Mouse (Mus musculus) limb, embryonic 10.5 days (tissue): Measurements from ENCODE around the gene Sltm. TPM values are rescaled to one million over a fixed set of nuclear protein-coding genes. Genes with fewer than 3 reads are reported as not detected.

Experiments used
- DNase-seq: peaks from one replicate; pipeline ENCODE4 v3.0.0-alpha.2; 2017; ENCODE audit warnings: low spot score
- H3K27ac ChIP-seq: fragments of 300-500 bp; sonication (generic); 2 replicates; pipeline ENCODE4 v1.5.1; 2016; ENCODE audit warnings: mild to moderate bottlenecking
- H3K27me3 ChIP-seq: fragments of 300-500 bp; sonication (generic); 2 replicates; pipeline ENCODE4 v1.6.1; 2016; ENCODE audit warnings: low read depth, mild to moderate bottlenecking; ENCODE audit not compliant: poor library complexity, severe bottlenecking
- H3K36me3 ChIP-seq: fragments of 300-500 bp; sonication (generic); 2 replicates; pipeline ENCODE4 v1.6.1; 2016; ENCODE audit warnings: mild to moderate bottlenecking, moderate library complexity
- H3K4me1 ChIP-seq: fragments of 300-500 bp; sonication (generic); 2 replicates; pipeline ENCODE4 v1.6.1; 2016
- H3K4me3 ChIP-seq: fragments of 300-500 bp; sonication (generic); 2 replicates; pipeline ENCODE4 v1.5.1; 2016; ENCODE audit warnings: mild to moderate bottlenecking, moderate library complexity
- H3K9me3 ChIP-seq: fragments of 300-500 bp; sonication (generic); replicated peaks from 2 replicates; pipeline ENCODE4 v1.6.1; 2016; ENCODE audit warnings: mild to moderate bottlenecking
- WGBS: fragments of 180-500 bp; shearing (Covaris S2); methylation state at CpG from one replicate; pipeline ENCODE4 v1.1.7; 2016; 5-methylcytosine and 5-hydroxymethylcytosine counted together
- polyA plus RNA-seq: library from polyadenylated mRNA; unstranded; fragments of >200 nt; fragmentation: Nextera tagmentation; extraction: Ambion mirVana; gene quantifications from 2 replicates; pipeline ENCODE4 v1.2.1, GENCODE M21; 2016

Sltm gene
- 55.1 and 61.0 TPM in 2 replicates for polyA plus RNA-seq

GRCm38 (mm10) chr9:70542305-70543041, at the start of gene Sltm:
Sltm (plus strand) TSS chr9:70542754.
- H3K36me3 ChIP-seq = peaks cover 8% of the 10 kb centered on the region
- H3K27ac ChIP-seq = peak within 1 kb of the TSS; percentile 99
- peak within 1 kb of the TSS; percentile 95 for H3K4me3 ChIP-seq
- under 1% methylated on average over 75 of the region's 75 CpGs for WGBS
- no peaks in the 10 kb centered on the region for H3K9me3 ChIP-seq
- DNase-seq = peak; percentile 100
- peaks cover 24% of the 10 kb centered on the region for H3K4me1 ChIP-seq
- H3K27me3 ChIP-seq = no peaks in the 10 kb centered on the region

- Histone ChIP-seq H3K4me1 (no peaks in the 10 kb centered on the region), H3K9me3 (no peaks in the 10 kb centered on the region), H3K27ac (no peak overlapping the region), H3K27me3 (no peaks in the 10 kb centered on the region), H3K36me3 (peaks cover 72% of the 10 kb centered on the region), H3K4me3 (no peak overlapping the region)
- WGBS = 97% methylated on average over 2 of the region's 2 CpGs
- no peak for DNase-seq
Observed at GRCm38 (mm10) chr9:70493038-70493437, 49.5 kb upstream of the Sltm start.

DNA sequence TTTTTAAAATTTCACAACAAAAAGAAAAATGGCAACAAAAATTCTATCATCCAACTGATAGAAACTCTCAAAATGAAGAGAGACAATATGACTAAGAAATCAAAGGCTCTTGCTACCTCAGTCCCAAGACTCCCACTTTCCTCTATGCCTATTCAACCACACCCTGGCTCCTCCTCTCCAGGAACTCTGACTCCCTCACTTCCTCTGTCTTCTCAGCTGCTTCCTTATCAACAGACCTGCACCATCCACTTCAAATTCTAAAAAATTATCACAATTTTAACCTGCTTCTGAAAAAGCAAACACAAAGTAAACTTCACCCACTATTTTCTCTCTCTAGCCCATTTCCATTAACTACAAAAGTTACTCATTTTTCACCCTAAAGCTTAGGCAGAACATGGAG, 45.6 kb upstream of the Sltm start:
- Histone ChIP-seq H3K36me3 (peaks cover 69% of the 10 kb centered on the region), H3K27me3 (no peaks in the 10 kb centered on the region)
- DNase-seq = no peak

DNA sequence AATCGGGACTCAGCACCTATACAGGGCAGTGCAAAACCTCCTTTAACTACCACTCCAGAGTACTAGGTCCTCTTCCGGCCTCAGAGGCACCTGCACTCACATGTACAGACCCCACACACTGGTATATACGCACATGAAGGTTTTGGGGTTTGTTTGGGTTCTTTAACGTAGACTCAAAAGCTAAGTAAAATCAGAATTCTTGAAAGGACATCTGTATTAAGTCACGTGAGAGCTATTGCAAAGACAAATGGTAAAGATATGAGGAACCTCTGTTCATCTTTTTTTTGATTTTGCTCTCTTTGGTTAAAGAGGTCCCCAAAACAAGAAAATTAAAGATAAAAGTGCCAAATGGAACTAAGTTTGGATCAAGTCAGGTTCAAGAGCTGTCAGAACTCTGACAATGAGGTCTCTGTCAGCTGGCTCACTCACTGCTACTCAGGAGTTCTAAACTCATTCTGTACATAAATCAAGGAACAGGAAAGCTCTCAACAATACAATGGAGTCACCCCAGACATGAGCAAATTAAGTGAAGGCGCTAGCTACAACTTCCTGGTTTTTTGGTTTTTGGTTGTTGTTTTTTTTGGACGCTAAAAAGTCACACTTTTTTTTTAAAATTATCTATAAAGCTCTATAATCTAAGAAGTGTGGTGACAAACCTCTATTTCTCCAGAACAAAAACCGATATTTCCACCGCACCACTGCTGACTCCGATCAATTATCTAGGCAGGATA, 40.1 kb upstream of the Sltm start:
- peak overlapping the region; percentile 99 for H3K4me3 ChIP-seq
- no peaks in the 10 kb centered on the region for H3K9me3 ChIP-seq
- H3K27me3 ChIP-seq = no peaks in the 10 kb centered on the region
- peaks cover 37% of the 10 kb centered on the region for H3K36me3 ChIP-seq
- DNase-seq = no peak
- peaks cover 9% of the 10 kb centered on the region for H3K4me1 ChIP-seq
- H3K27ac ChIP-seq = peak overlapping the region; percentile 100
- WGBS = 48% methylated on average over 10 of the region's 10 CpGs

More for the DNA sequence above, 45.6 kb upstream of the Sltm start:
- H3K4me1 ChIP-seq = peaks cover under 1% of the 10 kb centered on the region; the same call in 1 of the 2 replicates
- no peak overlapping the region for H3K4me3 ChIP-seq
- no peaks in the 10 kb centered on the region for H3K9me3 ChIP-seq
- no peak overlapping the region for H3K27ac ChIP-seq

DNA sequence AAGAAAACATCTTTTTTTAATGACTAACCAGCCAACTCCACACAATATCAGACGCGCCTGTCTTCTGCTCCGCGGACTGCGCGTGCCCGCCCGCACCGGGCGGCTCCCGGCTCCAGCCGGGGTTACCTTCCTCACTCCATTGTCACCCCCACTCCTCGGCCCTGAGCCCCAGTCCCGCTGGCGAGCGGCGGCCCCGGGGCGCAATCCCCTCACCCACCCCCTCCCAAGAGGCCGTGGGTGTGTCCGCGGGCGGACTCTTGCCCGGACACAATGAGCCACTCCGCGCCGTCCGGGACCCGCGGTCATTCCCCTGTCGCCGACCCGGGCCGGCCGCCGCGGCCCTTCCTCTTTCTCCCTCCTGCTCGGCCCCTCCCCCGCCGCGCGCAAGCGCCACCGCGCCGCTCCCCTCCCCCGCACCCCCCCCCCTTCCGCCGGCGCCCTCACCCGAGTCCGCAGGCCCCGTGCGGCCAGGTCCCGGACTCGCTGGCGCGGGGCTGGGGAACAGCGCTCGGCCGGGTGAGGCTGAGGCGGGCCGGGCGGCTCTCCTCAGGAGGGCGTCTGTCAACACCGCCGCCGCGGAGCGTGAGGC, 39.4 kb upstream of the Sltm start:
- Histone ChIP-seq H3K4me1 (peaks cover 9% of the 10 kb centered on the region), H3K4me3 (peak overlapping the region; percentile 99), H3K27me3 (no peaks in the 10 kb centered on the region), H3K36me3 (peaks cover 30% of the 10 kb centered on the region), H3K9me3 (no peaks in the 10 kb centered on the region), H3K27ac (peak overlapping the region; percentile 100)
- under 1% methylated on average over 54 of the region's 70 CpGs for whole genome bisulfite sequencing
- peak; percentile 80 for DNase-seq

DNA sequence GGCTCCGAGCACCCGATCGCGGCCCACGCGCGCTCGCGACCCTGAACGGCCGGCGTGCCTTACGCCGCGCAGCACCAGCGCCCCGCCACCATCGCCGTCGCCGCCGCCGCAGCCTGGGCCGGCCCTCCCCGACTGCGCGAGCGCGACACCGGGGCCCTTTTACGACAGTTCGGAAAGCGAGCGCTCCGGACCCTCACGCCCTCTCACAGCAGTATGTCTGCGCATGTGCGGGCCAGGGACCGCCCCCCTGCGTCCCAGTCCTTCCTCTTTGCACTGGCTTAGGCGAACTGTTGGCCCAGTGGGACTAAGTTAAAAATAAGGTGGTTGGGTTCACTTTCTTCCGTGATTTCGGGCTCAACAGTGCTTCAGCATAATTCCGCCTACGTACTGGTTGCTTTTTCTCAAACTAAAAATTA, 38.9 kb upstream of the Sltm start, which contains the start of gene Rnf111:
TSS of gene Rnf111 (minus strand) at position 100 of the 416 bp plus-strand sequence.
- Histone ChIP-seq H3K36me3 (peaks cover 25% of the 10 kb centered on the region), H3K27ac (peak within 1 kb of the TSS; percentile 100), H3K9me3 (no peaks in the 10 kb centered on the region), H3K27me3 (no peaks in the 10 kb centered on the region), H3K4me3 (peak within 1 kb of the TSS; percentile 99), H3K4me1 (peaks cover 9% of the 10 kb centered on the region)
- WGBS = under 1% methylated on average over 45 of the region's 45 CpGs
- peak; percentile 98 for DNase-seq

- H3K27ac ChIP-seq = no peak overlapping the region
- no peaks in the 10 kb centered on the region for H3K27me3 ChIP-seq
- H3K4me1 ChIP-seq = peaks cover 9% of the 10 kb centered on the region
- no peak for DNase-seq
- 68% methylated on average over 2 of the region's 2 CpGs for WGBS
- H3K36me3 ChIP-seq = peaks cover 4% of the 10 kb centered on the region
- H3K9me3 ChIP-seq = no peaks in the 10 kb centered on the region
- H3K4me3 ChIP-seq = no peak overlapping the region
Observed at GRCm38 (mm10) chr9:70506186-70506585, 36.4 kb upstream of the Sltm start.

DNA sequence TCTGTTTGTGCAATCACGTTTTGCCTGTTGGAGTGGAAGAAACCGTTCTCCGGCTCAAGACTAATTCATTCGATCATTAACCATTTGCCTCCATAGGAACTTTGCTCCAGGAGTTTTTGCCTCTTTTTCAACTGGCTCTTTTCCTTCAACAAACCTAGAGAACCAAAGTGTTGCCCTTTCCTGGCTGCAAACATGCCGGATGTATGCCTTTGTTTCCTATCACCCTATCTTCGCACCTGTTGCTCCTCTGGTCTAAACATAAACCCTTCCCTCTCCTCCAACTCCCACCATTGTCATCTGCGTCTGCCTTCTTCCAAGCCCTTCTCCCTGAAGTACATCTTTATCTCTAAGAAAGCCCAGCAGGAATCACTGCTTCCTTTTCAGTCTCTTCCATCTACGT, 35.8 kb upstream of the Sltm start:
- Histone ChIP-seq H3K4me3 (no peak overlapping the region), H3K27ac (no peak overlapping the region), H3K4me1 (peaks cover 9% of the 10 kb centered on the region), H3K9me3 (no peaks in the 10 kb centered on the region), H3K27me3 (no peaks in the 10 kb centered on the region), H3K36me3 (peaks cover 2% of the 10 kb centered on the region; the same call in 1 of the 2 replicates)
- no peak for DNase-seq
- 83% methylated on average over 8 of the region's 8 CpGs for WGBS

- Histone ChIP-seq H3K9me3 (no peaks in the 10 kb centered on the region), H3K36me3 (no peaks in the 10 kb centered on the region), H3K4me3 (no peak overlapping the region), H3K4me1 (no peaks in the 10 kb centered on the region), H3K27ac (no peak overlapping the region), H3K27me3 (no peaks in the 10 kb centered on the region)
- WGBS = 78% methylated on average over 4 of the region's 4 CpGs
- no peak for DNase-seq
Observed at GRCm38 (mm10) chr9:70509906-70510525, 32.5 kb upstream of the Sltm start.

DNA sequence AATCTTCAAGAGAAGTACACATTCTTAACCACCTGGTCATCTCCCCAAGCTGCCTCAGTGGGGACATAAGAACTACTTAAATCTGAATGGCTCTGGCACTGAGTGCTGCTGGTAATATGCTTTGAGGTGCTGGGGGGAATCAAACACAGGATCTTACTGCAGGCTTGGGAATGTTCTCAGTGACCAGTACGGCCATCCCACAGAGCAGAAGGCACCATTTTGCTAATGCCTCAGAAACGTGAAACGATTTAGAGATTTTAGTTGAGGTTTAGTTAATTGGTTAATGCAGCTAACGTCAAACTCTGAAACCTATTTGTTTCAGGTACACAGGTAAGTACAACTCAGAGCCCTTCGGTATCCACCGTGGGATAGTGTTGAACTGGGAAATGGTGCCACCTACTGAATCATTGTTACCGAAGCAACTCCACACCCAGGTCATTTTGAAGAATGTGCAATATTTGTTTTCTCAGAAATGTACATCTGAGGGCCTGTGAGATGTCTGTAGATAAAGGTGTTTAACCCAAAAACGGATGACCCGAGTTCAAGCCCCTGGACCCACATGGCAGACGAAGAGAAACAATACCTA, 31.5 kb upstream of the Sltm start:
- Histone ChIP-seq H3K4me1 (no peaks in the 10 kb centered on the region), H3K27ac (no peak overlapping the region), H3K36me3 (no peaks in the 10 kb centered on the region), H3K27me3 (no peaks in the 10 kb centered on the region), H3K9me3 (no peaks in the 10 kb centered on the region), H3K4me3 (no peak overlapping the region)
- no peak for DNase-seq
- 69% methylated on average over 10 of the region's 10 CpGs for WGBS

DNA sequence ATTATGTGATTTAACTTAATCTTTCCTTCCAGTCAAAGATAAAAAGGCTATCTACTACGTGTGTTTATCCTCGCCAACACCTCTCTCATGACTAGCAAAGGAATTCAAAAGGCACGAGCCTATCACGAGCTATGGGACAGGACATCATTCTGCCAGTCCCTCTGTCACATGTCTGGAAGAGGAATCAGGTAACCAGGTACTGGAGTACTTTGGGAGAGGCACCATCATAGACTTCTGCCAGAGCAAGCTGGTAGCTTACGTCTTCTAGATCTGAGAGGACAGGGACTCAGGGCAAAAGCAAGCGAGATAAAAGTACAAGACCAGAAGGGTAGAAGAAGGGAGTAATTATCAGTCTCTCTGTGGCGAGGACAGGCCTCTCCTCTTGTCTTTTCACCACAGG, 30.9 kb upstream of the Sltm start:
- no peak for DNase-seq
- no peaks in the 10 kb centered on the region for H3K9me3 ChIP-seq
- H3K27ac ChIP-seq = no peak overlapping the region
- no peaks in the 10 kb centered on the region for H3K36me3 ChIP-seq
- no peaks in the 10 kb centered on the region for H3K27me3 ChIP-seq
- no peaks in the 10 kb centered on the region for H3K4me1 ChIP-seq
- 77% methylated on average over 7 of the region's 7 CpGs for WGBS
- no peak overlapping the region for H3K4me3 ChIP-seq

- Histone ChIP-seq H3K27me3 (no peaks in the 10 kb centered on the region), H3K27ac (no peak overlapping the region), H3K4me3 (no peak overlapping the region), H3K4me1 (no peaks in the 10 kb centered on the region), H3K36me3 (no peaks in the 10 kb centered on the region), H3K9me3 (no peaks in the 10 kb centered on the region)
- 89% methylated on average over 3 of the region's 3 CpGs for WGBS
- no peak for DNase-seq
Observed at GRCm38 (mm10) chr9:70520651-70521050, 21.9 kb upstream of the Sltm start.
